Mouse (Mus musculus) bone marrow, adult 2 months (tissue): ENCODE data around the gene Zmynd12.

Experiments used
- CTCF ChIP-seq: fragments of 200-500 bp; IDR thresholded peaks from 2 replicates; pipeline ENCODE4 v1.5.1; 2011; ENCODE audit warnings: low read length, control low read depth; ENCODE audit not compliant: control insufficient read depth, insufficient read depth
- POLR2A ChIP-seq: fragments of 200-500 bp; IDR thresholded peaks from 2 replicates; pipeline ENCODE4 v1.6.1; 2011; ENCODE audit warnings: low read depth, mild to moderate bottlenecking, control low read depth, low read length, borderline replicate concordance; ENCODE audit not compliant: control insufficient read depth

GRCm38 (mm10) chr4:119447261-119447660, 24.6 kb downstream of the Zmynd12 start:
- TF ChIP-seq CTCF, result no peak
- no peak for TF ChIP-seq POLR2A
